Mouse (Mus musculus): ENCODE measurements around the gene Nlrx1. TPM values are rescaled to one million over a fixed set of nuclear protein-coding genes. Genes with fewer than 3 reads are reported as not detected.

Gene Nlrx1
- polyA plus RNA-seq, 1 experiment from 2014 or later = 7.9 TPM

DNA sequence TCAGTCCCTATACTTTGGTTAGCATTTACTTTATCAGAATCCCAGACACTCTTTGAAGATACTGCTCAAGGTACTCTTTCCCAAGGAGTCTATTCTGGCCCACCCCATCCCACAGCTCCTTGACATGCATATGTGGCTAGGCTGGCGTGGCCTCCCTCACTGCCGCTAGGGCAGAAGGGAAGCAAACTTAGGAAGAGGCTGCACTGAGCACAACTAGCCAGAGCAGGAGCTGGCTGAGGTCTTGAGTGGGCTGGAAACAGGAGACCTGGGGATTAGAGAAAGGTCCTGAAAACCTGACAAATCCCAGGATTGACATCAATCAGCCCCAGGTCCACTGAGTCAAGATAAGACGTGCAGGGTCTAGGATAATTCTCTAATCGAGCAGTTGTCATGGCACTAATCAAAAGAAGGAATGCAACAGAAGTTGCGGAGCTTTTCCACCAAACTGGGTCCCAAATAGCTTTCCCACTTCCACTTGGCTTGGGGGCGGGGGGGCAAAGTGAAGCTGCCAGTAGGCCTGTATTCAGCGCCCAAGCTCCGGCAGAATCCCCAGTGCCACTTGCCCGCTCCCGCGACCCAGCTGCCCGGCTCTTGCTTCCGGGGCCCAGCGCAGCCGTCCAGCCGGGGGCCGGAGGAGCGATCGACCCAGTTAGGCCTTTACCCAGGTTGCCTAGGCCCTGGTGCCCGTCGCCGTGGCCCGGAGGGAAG, 926 bp downstream of the Nlrx1 start:
- peak overlapping the region; percentile 56 for H3K4me3 ChIP-seq (replicated peaks)
- peak overlapping the region; percentile 82 for H3K27ac ChIP-seq
- peak overlapping the region; percentile 89 for H3K4me2 ChIP-seq
- no peak for ATAC-seq (replicated peaks; ENCODE audit: low FRiP score)
- peaks cover 15% of the 10 kb centered on the region for H3K4me1 ChIP-seq
- H3K27me3 ChIP-seq = no peaks in the 10 kb centered on the region
- 0 out of 2 replicates have a peak, but pooled peaks cover 2% of the 10 kb centered on the region for H3K36me3 ChIP-seq
- no peaks in the 10 kb centered on the region for H3K9me3 ChIP-seq (replicated peaks)
- 10% methylated on average over 23 of the region's 23 CpGs for WGBS
- peak overlapping the region; percentile 85 for H3K9ac ChIP-seq

DNA sequence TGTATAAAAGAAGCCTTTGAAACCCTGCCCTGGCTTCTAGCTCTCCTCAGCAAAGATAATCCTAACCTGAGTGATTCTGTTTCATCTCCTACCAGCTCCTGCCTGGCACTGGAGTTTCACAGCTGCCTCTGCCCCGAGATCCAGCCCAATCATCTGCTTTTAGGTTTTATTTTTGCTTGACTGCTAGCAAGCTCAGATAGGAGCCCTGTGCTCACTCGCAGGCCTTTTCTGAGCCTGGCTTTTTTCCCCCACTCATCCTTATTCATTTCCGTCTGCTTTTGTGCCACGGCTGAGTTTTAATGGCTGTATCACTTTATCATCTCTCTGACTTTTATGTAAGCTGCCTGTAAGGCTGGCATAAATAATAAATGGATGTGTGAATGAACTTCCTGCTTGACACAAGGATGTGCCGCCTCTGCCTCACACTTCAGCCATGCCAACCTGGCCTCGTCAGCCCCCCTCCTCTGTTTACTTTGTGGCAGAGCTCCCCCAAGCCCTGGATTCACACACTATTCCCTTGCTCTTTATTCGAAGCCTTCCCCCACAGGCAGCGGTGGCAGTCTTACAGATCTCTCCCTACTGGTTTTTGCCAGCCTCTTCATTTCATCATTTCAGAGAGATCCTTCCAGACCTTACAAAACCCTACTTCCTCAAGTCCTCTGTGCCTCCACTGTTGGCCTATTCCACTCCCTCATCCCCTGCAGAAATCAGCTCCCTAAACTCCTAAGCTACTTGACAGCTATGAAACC, 1.7 kb downstream of the Nlrx1 start:
- 62% methylated on average over 8 of the region's 8 CpGs for WGBS
- Histone ChIP-seq H3K4me1 (peaks cover 15% of the 10 kb centered on the region), H3K9ac (no peak overlapping the region), H3K9me3 (replicated peaks) (no peaks in the 10 kb centered on the region), H3K27me3 (no peaks in the 10 kb centered on the region), H3K27ac (0 out of 2 replicates have a peak overlapping the region, but pooled peaks have one; percentile 4), H3K4me2 (peak overlapping the region; percentile 89), H3K36me3 (0 out of 2 replicates have a peak, but pooled peaks cover 2% of the 10 kb centered on the region), H3K4me3 (replicated peaks) (no peak overlapping the region; the same call in 1 of the 2 replicates)
- ATAC-seq (replicated peaks; ENCODE audit: low FRiP score) = no peak

DNA sequence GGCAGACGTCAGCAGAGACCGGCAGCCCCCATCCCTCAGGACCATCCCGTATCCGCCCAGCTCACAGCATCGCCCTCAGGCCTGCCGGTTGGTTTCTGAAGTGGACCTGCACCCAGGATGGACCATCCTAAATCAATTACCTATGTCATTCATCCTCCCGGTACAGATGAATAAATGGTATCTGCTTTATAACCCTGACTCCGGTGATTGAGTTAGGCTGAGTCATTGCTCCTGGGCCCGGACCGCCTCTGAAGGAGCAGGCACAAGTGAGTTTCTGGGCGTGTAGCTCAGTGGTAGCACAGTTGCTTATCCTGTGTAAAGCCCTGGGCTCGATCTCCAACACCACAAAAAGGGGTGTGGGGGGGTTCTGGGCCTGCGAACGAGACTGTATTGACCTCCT, 7.0 kb downstream of the Nlrx1 start:
- H3K27ac ChIP-seq = no peak overlapping the region
- ATAC-seq (replicated peaks; ENCODE audit: low FRiP score) = no peak
- WGBS = 82% methylated on average over 14 of the region's 14 CpGs
- H3K36me3 ChIP-seq = 0 out of 2 replicates have a peak, but pooled peaks cover 2% of the 10 kb centered on the region
- H3K9me3 ChIP-seq (replicated peaks) = no peaks in the 10 kb centered on the region
- H3K27me3 ChIP-seq = no peaks in the 10 kb centered on the region
- no peak overlapping the region for H3K4me3 ChIP-seq (replicated peaks)
- no peak overlapping the region for H3K9ac ChIP-seq
- H3K4me2 ChIP-seq = no peak overlapping the region
- H3K4me1 ChIP-seq = no peaks in the 10 kb centered on the region

GRCm38 (mm10) chr9:44259014-44259413, 9.4 kb downstream of the Nlrx1 start:
- no peaks in the 10 kb centered on the region for H3K9me3 ChIP-seq (replicated peaks)
- 86% methylated on average over 10 of the region's 10 CpGs for WGBS
- H3K27me3 ChIP-seq = no peaks in the 10 kb centered on the region
- H3K4me1 ChIP-seq = peaks cover 12% of the 10 kb centered on the region
- H3K27ac ChIP-seq = no peak overlapping the region
- H3K4me2 ChIP-seq = no peak overlapping the region
- no peak overlapping the region for H3K4me3 ChIP-seq (replicated peaks)
- ATAC-seq (replicated peaks; ENCODE audit: low FRiP score) = no peak
- H3K36me3 ChIP-seq = 0 out of 2 replicates have a peak, but pooled peaks cover 2% of the 10 kb centered on the region
- no peak overlapping the region for H3K9ac ChIP-seq

DNA sequence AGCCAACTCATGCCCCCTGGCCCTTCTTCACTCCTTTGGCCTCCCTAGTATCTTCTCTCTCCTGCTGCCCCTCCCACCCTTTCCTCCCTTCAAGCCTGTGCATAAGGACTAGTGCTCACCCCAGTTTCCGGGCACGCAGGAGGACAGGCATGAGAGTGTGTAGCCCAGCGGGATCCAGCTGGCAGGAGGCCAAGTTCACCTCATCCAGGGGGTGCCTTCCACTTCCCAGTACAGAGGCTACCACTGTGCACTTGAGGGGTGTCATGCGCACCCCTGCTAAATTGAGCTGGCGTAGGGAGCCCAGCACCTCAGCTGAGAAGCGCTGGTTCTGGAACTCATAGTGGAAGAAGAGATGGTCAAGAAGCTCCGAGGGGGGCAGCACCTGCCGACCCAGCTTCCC, 12.2 kb downstream of the Nlrx1 start:
- Histone ChIP-seq H3K4me2 (no peak overlapping the region), H3K9ac (no peak overlapping the region), H3K27ac (no peak overlapping the region), H3K4me1 (peaks cover 27% of the 10 kb centered on the region), H3K9me3 (replicated peaks) (no peaks in the 10 kb centered on the region), H3K4me3 (replicated peaks) (no peak overlapping the region), H3K36me3 (no peaks in the 10 kb centered on the region), H3K27me3 (no peaks in the 10 kb centered on the region)
- 83% methylated on average over 8 of the region's 8 CpGs for whole genome bisulfite sequencing
- no peak for ATAC-seq (replicated peaks; ENCODE audit: low FRiP score)

- Histone ChIP-seq H3K4me3 (replicated peaks) (no peak overlapping the region), H3K4me1 (peaks cover 38% of the 10 kb centered on the region), H3K9ac (no peak overlapping the region), H3K4me2 (no peak overlapping the region), H3K27ac (no peak overlapping the region), H3K36me3 (no peaks in the 10 kb centered on the region), H3K27me3 (no peaks in the 10 kb centered on the region), H3K9me3 (replicated peaks) (no peaks in the 10 kb centered on the region)
- WGBS = 77% methylated on average over 6 of the region's 6 CpGs
- ATAC-seq (replicated peaks; ENCODE audit: low FRiP score) = no peak
Measured at GRCm38 (mm10) chr9:44255136-44255521, 13.3 kb downstream of the Nlrx1 start.

DNA sequence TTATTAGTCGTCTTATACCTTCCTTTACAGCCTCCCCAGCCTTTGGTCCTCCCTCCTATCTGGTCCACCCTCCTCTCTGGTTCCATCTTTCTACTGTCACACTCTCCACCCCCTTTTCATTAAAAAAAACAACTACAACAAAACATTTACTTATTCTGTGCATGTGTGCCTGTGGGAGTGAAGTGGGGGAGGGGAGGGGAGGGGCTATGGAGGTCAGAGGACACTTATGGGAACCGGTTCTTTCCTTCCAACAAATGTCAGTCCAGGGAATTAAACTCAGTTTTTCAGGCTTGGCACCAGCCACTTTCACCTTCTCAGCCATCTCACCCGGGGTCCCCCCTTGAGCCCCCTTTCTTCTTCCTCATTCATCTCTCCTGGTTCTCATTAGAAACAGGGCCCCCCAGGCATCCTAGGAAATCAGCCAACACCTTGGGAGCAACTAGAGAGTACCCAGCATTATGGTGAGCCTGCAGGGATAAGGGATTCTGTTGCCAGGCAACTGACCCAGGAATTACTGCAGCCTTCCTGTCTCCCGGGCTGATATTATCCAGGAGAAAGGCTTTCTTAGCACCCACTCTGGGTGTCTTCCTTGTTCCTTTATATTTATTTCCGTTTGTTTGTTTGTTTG, 13.8 kb downstream of the Nlrx1 start:
- H3K9ac ChIP-seq = no peak overlapping the region
- H3K27ac ChIP-seq = no peak overlapping the region
- no peaks in the 10 kb centered on the region for H3K9me3 ChIP-seq (replicated peaks)
- no peak overlapping the region for H3K4me3 ChIP-seq (replicated peaks)
- no peak for ATAC-seq (replicated peaks; ENCODE audit: low FRiP score)
- H3K4me2 ChIP-seq = no peak overlapping the region
- H3K27me3 ChIP-seq = no peaks in the 10 kb centered on the region
- WGBS = 27% methylated on average over 4 of the region's 5 CpGs
- peaks cover 43% of the 10 kb centered on the region for H3K4me1 ChIP-seq
- H3K36me3 ChIP-seq = no peaks in the 10 kb centered on the region

- H3K9me3 ChIP-seq (replicated peaks) = no peaks in the 10 kb centered on the region
- 81% methylated on average over 6 of the region's 6 CpGs for WGBS
- no peak overlapping the region for H3K4me2 ChIP-seq
- no peak overlapping the region for H3K9ac ChIP-seq
- ATAC-seq (replicated peaks; ENCODE audit: low FRiP score) = no peak
- H3K27ac ChIP-seq = no peak overlapping the region
- H3K4me1 ChIP-seq = peaks cover 48% of the 10 kb centered on the region
- H3K27me3 ChIP-seq = no peaks in the 10 kb centered on the region
- no peaks in the 10 kb centered on the region for H3K36me3 ChIP-seq
- no peak overlapping the region for H3K4me3 ChIP-seq (replicated peaks)
Measured at GRCm38 (mm10) chr9:44253441-44253840, 15.0 kb downstream of the Nlrx1 start.

- no peak within 1 kb of the TSS for H3K9ac ChIP-seq
- ATAC-seq (replicated peaks; ENCODE audit: low FRiP score) = no peak
- no peaks in the 10 kb centered on the region for H3K36me3 ChIP-seq
- no peaks in the 10 kb centered on the region for H3K9me3 ChIP-seq (replicated peaks)
- 56% methylated on average over 10 of the region's 10 CpGs for WGBS
- no peaks in the 10 kb centered on the region for H3K27me3 ChIP-seq
- H3K4me3 ChIP-seq (replicated peaks) = peak within 1 kb of the TSS; percentile 10; the same call in 1 of the 2 replicates
- peak within 1 kb of the TSS; percentile 40 for H3K4me2 ChIP-seq
- H3K4me1 ChIP-seq = peaks cover 51% of the 10 kb centered on the region
- peak within 1 kb of the TSS; percentile 3; the same call in 1 of the 2 replicates for H3K27ac ChIP-seq
Measured at GRCm38 (mm10) chr9:44251314-44251713, 17.1 kb downstream of the Nlrx1 start, which contains the start of gene Pdzd3. Gene Pdzd3 (minus strand): TSS chr9:44251471.

GRCm38 (mm10) chr9:44250445-44250844, 18.0 kb downstream of the Nlrx1 start:
- Histone ChIP-seq H3K27me3 (no peaks in the 10 kb centered on the region), H3K36me3 (no peaks in the 10 kb centered on the region), H3K9me3 (replicated peaks) (no peaks in the 10 kb centered on the region), H3K4me3 (replicated peaks) (no peak overlapping the region), H3K27ac (no peak overlapping the region), H3K4me1 (peaks cover 51% of the 10 kb centered on the region), H3K9ac (no peak overlapping the region), H3K4me2 (peak overlapping the region; percentile 40)
- no peak for ATAC-seq (replicated peaks; ENCODE audit: low FRiP score)
- WGBS = 43% methylated on average over 4 of the region's 4 CpGs

DNA sequence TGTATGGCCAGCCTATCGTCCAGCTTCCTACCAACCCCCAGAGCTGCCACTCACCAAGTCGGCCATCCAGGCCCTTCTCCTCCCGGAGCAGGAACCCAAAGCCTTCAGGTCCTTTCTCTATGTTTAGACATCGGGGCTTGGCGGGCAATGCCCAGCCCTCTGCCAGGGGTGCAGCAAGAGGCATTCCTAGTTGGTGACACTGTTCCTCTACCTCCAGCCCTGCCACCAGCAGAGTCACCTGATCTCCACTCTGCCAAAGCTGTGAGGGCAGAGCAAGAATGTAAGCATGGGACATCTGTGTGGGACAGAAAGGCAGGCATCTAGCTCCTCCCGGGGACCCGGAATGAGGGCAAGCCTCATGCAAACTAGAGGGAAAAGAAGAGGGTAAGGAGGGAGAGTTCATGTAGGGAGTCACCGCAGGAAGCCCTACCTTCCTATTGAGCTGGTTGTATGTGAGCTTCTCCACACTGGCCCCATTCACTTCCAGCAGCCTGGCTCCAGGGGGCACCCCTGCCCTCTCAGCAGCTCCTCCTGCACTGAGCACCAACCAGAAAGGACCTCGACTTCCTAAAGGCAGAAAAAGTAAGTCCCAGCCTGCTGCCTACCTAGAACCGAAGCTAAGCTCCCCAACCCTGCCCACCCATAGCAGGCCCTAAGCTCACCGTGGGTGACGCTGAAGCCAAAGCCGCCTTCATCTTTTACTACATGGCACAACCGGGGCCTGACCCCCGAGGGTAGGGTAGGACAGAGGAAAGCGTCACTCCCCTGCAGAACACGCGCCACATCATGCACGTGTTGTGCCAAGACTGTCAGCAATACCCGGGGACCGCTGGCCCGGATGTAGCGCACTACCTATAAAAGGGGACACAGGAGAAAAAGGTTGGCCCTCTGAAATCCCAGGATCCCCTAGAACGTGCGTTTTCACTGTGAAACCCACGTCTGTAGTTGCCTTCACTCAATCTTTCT, 18.9 kb downstream of the Nlrx1 start:
- H3K9ac ChIP-seq = no peak overlapping the region
- H3K27ac ChIP-seq = no peak overlapping the region
- H3K4me2 ChIP-seq = peak overlapping the region; percentile 40
- peak; percentile 76 for ATAC-seq (replicated peaks; ENCODE audit: low FRiP score)
- no peak overlapping the region for H3K4me3 ChIP-seq (replicated peaks)
- WGBS = 45% methylated on average over 26 of the region's 26 CpGs
- no peaks in the 10 kb centered on the region for H3K27me3 ChIP-seq
- peaks cover 43% of the 10 kb centered on the region for H3K4me1 ChIP-seq
- no peaks in the 10 kb centered on the region for H3K9me3 ChIP-seq (replicated peaks)
- H3K36me3 ChIP-seq = no peaks in the 10 kb centered on the region
